Mouse (Mus musculus) forebrain, embryonic 15.5 days (tissue): ENCODE measurements around the gene Vav2. TPM values are rescaled to one million over a fixed set of nuclear protein-coding genes. Genes with fewer than 3 reads are reported as not detected.

Source experiments
- ATAC-seq: fragments of 200-750 bp; cut with Nextera tagmentation; replicated peaks from 2 replicates; pipeline ENCODE4 v1.8.0; 2017; ENCODE audit warnings: mild to moderate bottlenecking, moderate TSS enrichment, moderate library complexity
- H3K27ac ChIP-seq: fragments of 300-500 bp; sonication (generic); replicated peaks from 2 replicates; pipeline ENCODE4 v1.5.1; 2015; ENCODE audit warnings: mild to moderate bottlenecking, inconsistent platforms
- H3K27me3 ChIP-seq: fragments of 300-500 bp; sonication (generic); 2 replicates; pipeline ENCODE4 v1.6.1; 2015; ENCODE audit warnings: inconsistent platforms
- H3K36me3 ChIP-seq: fragments of 300-500 bp; sonication (generic); 2 replicates; pipeline ENCODE4 v1.6.1; 2015; ENCODE audit warnings: mild to moderate bottlenecking, inconsistent platforms
- H3K4me1 ChIP-seq: fragments of 300-500 bp; sonication (generic); 2 replicates; pipeline ENCODE4 v1.6.1; 2015; ENCODE audit warnings: inconsistent platforms
- H3K4me2 ChIP-seq: fragments of 300-500 bp; sonication (generic); replicated peaks from 2 replicates; pipeline ENCODE4 v1.6.1; 2015; ENCODE audit warnings: mild to moderate bottlenecking, inconsistent platforms
- H3K4me3 ChIP-seq: fragments of 300-500 bp; sonication (generic); 2 replicates; pipeline ENCODE4 v1.5.1; 2015; ENCODE audit warnings: mild to moderate bottlenecking, inconsistent platforms
- H3K9ac ChIP-seq: fragments of 300-500 bp; sonication (generic); replicated peaks from 2 replicates; pipeline ENCODE4 v1.6.1; 2015; ENCODE audit warnings: mild to moderate bottlenecking, inconsistent platforms
- H3K9me3 ChIP-seq: fragments of 300-500 bp; sonication (generic); 2 replicates; pipeline ENCODE4 v1.6.1; 2016; ENCODE audit warnings: inconsistent platforms
- WGBS: fragments of 180-500 bp; shearing (Covaris S2); methylation state at CpG from one replicate; pipeline ENCODE4 v1.1.7; 2015; ENCODE audit warnings: mixed read lengths; 5-methylcytosine and 5-hydroxymethylcytosine counted together
- polyA plus RNA-seq: library from polyadenylated mRNA; unstranded; fragments of >200 nt; fragmentation: Nextera tagmentation; extraction: Ambion mirVana; gene quantifications from 2 replicates; pipeline ENCODE4 v1.2.1, GENCODE M21; 2015

The Vav2 gene
- polyA plus RNA-seq, 1 experiment from 2014 or later: 13.9 TPM

- Histone ChIP-seq H3K36me3 (no peaks in the 10 kb centered on the region), H3K9me3 (no peaks in the 10 kb centered on the region), H3K4me2 (no peak overlapping the region), H3K4me1 (peaks cover 65% of the 10 kb centered on the region), H3K9ac (no peak overlapping the region), H3K4me3 (no peak overlapping the region), H3K27me3 (no peaks in the 10 kb centered on the region), H3K27ac (peak overlapping the region; percentile 47)
- WGBS: 60% methylated on average over 11 of the region's 11 CpGs
- ATAC-seq: no peak
These were observed 11.6 kb downstream of the Vav2 start for GRCm38 (mm10) chr2:27415060-27415783.

- Histone ChIP-seq H3K27ac (peak overlapping the region; percentile 47), H3K4me3 (no peak overlapping the region), H3K27me3 (no peaks in the 10 kb centered on the region), H3K4me2 (peak overlapping the region; percentile 27), H3K9ac (no peak overlapping the region), H3K36me3 (no peaks in the 10 kb centered on the region), H3K4me1 (peaks cover 60% of the 10 kb centered on the region), H3K9me3 (no peaks in the 10 kb centered on the region)
- WGBS: 7% methylated on average over 16 of the region's 16 CpGs
- peak; percentile 64 for ATAC-seq
These were observed 12.7 kb downstream of the Vav2 start for GRCm38 (mm10) chr2:27413936-27414657.

- Histone ChIP-seq H3K4me1 (peaks cover 56% of the 10 kb centered on the region), H3K27ac (peak overlapping the region; percentile 47), H3K4me3 (no peak overlapping the region), H3K9ac (no peak overlapping the region), H3K9me3 (no peaks in the 10 kb centered on the region), H3K27me3 (no peaks in the 10 kb centered on the region), H3K36me3 (no peaks in the 10 kb centered on the region), H3K4me2 (no peak overlapping the region)
- WGBS: 6% methylated on average over 2 of the region's 2 CpGs
- no peak for ATAC-seq
These were observed 13.3 kb downstream of the Vav2 start for GRCm38 (mm10) chr2:27413582-27413935.

GRCm38 (mm10) chr2:27412245-27412800 lies 14.5 kb downstream of the Vav2 start:
- WGBS: 9% methylated on average over 7 of the region's 7 CpGs
- Histone ChIP-seq H3K27me3 (no peaks in the 10 kb centered on the region), H3K9me3 (no peaks in the 10 kb centered on the region), H3K36me3 (no peaks in the 10 kb centered on the region), H3K4me2 (no peak overlapping the region), H3K9ac (no peak overlapping the region), H3K4me1 (peaks cover 55% of the 10 kb centered on the region), H3K27ac (peak overlapping the region; percentile 82), H3K4me3 (no peak overlapping the region)
- ATAC-seq: no peak

GRCm38 (mm10) chr2:27411688-27412174 lies 15.1 kb downstream of the Vav2 start:
- Histone ChIP-seq H3K27me3 (no peaks in the 10 kb centered on the region), H3K27ac (peak overlapping the region; percentile 82), H3K4me2 (no peak overlapping the region), H3K9ac (no peak overlapping the region), H3K9me3 (no peaks in the 10 kb centered on the region), H3K36me3 (no peaks in the 10 kb centered on the region), H3K4me1 (peaks cover 55% of the 10 kb centered on the region), H3K4me3 (no peak overlapping the region)
- 25% methylated on average over 8 of the region's 8 CpGs for WGBS
- no peak; the same call in 1 of the 2 replicates for ATAC-seq

GRCm38 (mm10) chr2:27410518-27411140 lies 16.2 kb downstream of the Vav2 start:
- no peak overlapping the region for H3K9ac ChIP-seq
- no peaks in the 10 kb centered on the region for H3K27me3 ChIP-seq
- ATAC-seq: no peak
- H3K27ac ChIP-seq: 0 out of 2 replicates have a peak overlapping the region, but pooled peaks have one; percentile 82
- 86% methylated on average over 6 of the region's 6 CpGs for WGBS
- H3K4me3 ChIP-seq: no peak overlapping the region
- no peaks in the 10 kb centered on the region for H3K36me3 ChIP-seq
- no peak overlapping the region for H3K4me2 ChIP-seq
- peaks cover 49% of the 10 kb centered on the region for H3K4me1 ChIP-seq
- no peaks in the 10 kb centered on the region for H3K9me3 ChIP-seq

GRCm38 (mm10) chr2:27408194-27408593 lies 18.6 kb downstream of the Vav2 start:
- Histone ChIP-seq H3K36me3 (no peaks in the 10 kb centered on the region), H3K4me2 (no peak overlapping the region), H3K27ac (no peak overlapping the region), H3K9me3 (no peaks in the 10 kb centered on the region), H3K9ac (no peak overlapping the region), H3K27me3 (no peaks in the 10 kb centered on the region), H3K4me1 (peaks cover 28% of the 10 kb centered on the region), H3K4me3 (no peak overlapping the region)
- no peak for ATAC-seq
- 82% methylated on average over 3 of the region's 3 CpGs for WGBS

- H3K27ac ChIP-seq: no peak overlapping the region
- H3K36me3 ChIP-seq: no peaks in the 10 kb centered on the region
- no peak overlapping the region for H3K9ac ChIP-seq
- H3K9me3 ChIP-seq: no peaks in the 10 kb centered on the region
- no peak overlapping the region for H3K4me2 ChIP-seq
- ATAC-seq: no peak
- WGBS: 92% methylated on average over 5 of the region's 5 CpGs
- H3K27me3 ChIP-seq: no peaks in the 10 kb centered on the region
- H3K4me3 ChIP-seq: no peak overlapping the region
- H3K4me1 ChIP-seq: peaks cover 16% of the 10 kb centered on the region
These were observed 19.9 kb downstream of the Vav2 start for GRCm38 (mm10) chr2:27406928-27407327.

GRCm38 (mm10) chr2:27405094-27405884 lies 21.5 kb downstream of the Vav2 start:
- 68% methylated on average over 5 of the region's 5 CpGs for WGBS
- Histone ChIP-seq H3K9ac (no peak overlapping the region), H3K27me3 (no peaks in the 10 kb centered on the region), H3K4me2 (no peak overlapping the region), H3K4me3 (no peak overlapping the region), H3K36me3 (no peaks in the 10 kb centered on the region), H3K4me1 (peaks cover 2% of the 10 kb centered on the region; the same call in 1 of the 2 replicates), H3K9me3 (no peaks in the 10 kb centered on the region), H3K27ac (no peak overlapping the region)
- no peak for ATAC-seq

GRCm38 (mm10) chr2:27404375-27405093 lies 22.3 kb downstream of the Vav2 start:
- 56% methylated on average over 6 of the region's 6 CpGs for WGBS
- H3K4me1 ChIP-seq: peaks cover 2% of the 10 kb centered on the region; the same call in 1 of the 2 replicates

GRCm38 (mm10) chr2:27401544-27401943 lies 25.3 kb downstream of the Vav2 start:
- H3K4me1 ChIP-seq: peaks cover 14% of the 10 kb centered on the region
- no peak for ATAC-seq
- H3K27me3 ChIP-seq: no peaks in the 10 kb centered on the region
- no peak overlapping the region for H3K9ac ChIP-seq
- 92% methylated on average over 2 of the region's 2 CpGs for WGBS
- H3K9me3 ChIP-seq: no peaks in the 10 kb centered on the region
- H3K27ac ChIP-seq: no peak overlapping the region
- no peaks in the 10 kb centered on the region for H3K36me3 ChIP-seq
- no peak overlapping the region for H3K4me2 ChIP-seq
- no peak overlapping the region for H3K4me3 ChIP-seq

More at GRCm38 (mm10) chr2:27404375-27405093, 22.3 kb downstream of the Vav2 start:
- Histone ChIP-seq H3K4me2 (no peak overlapping the region), H3K27me3 (no peaks in the 10 kb centered on the region), H3K9ac (no peak overlapping the region), H3K27ac (no peak overlapping the region), H3K9me3 (no peaks in the 10 kb centered on the region), H3K4me3 (no peak overlapping the region), H3K36me3 (no peaks in the 10 kb centered on the region)
- no peak for ATAC-seq
